Mouse (Mus musculus) ES-Bruce4 (cell line): ENCODE measurements around the gene Carmil2.

Experiments
- CTCF ChIP-seq: IDR thresholded peaks from one replicate; pipeline ENCODE4 v1.8.1; 2011; ENCODE audit warnings: low read depth, low read length
- POLR2A ChIP-seq: IDR thresholded peaks from one replicate; pipeline ENCODE4 v1.8.1; 2011; ENCODE audit warnings: low read length; ENCODE audit not compliant: insufficient read depth

DNA sequence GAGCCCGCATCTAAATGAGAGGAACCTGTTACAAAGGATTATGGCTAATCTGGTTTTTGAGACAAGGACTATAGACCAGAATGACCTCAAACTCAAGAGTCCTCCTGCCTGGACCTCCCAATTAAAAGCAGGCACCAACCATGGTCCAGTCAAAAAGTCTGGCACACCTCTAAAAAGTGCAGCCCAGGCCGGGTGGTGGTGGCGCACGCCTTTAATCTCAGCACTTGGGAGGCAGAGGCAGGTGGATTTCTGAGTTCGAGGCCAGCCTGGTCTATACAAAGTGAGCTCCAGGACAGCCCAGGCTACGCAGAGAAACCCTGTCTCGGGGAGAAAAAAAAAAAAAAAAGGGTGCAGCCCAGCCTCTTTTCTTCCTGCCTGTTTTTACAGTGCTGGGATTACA lies 749 bp upstream of the Carmil2 start:
- no peak for TF ChIP-seq CTCF
- no peak for TF ChIP-seq POLR2A
